13 mouse cellular contexts compared by ENCODE assay signal in genomic region chr8:115806139-115806538, GRCm38 (mm10).
A peak's percentile ranks its signal among the peaks of the same experiment; 100 is the strongest.
DNase-seq lines count a peak whose midpoint lies in the region; ATAC-seq lines count a peak whose summit lies in the region.
"Had no signal": no experiment of that assay in that cellular context is flagged by ENCODE, and none has a peak within 500 bp of the region (broad histone marks: within the 10 kb centered on the region; RNA-seq: fewer than 3 reads in every experiment).

No protein-coding gene starts in this region.

- ATAC-seq in forebrain, embryonic 13.5 days = no peak
- peak; percentile 81; the same call in 1 of the 2 replicates for ATAC-seq in lung, embryonic 15.5 days (ENCODE audit: borderline replicate concordance, extremely low read depth, low FRiP score, low TSS enrichment)
- ATAC-seq in kidney, embryonic 16.5 days (ENCODE audit: low FRiP score, low TSS enrichment) = no peak

- no peak overlapping the region for H3K4me3 ChIP-seq in forebrain, embryonic 13.5 days
- no peak overlapping the region for H3K4me3 ChIP-seq in forebrain, embryonic 10.5 days
- H3K4me3 ChIP-seq in lung, embryonic 15.5 days = no peak overlapping the region
- H3K4me3 ChIP-seq in kidney, embryonic 16.5 days (ENCODE audit: low read length) = no peak overlapping the region
- H3K4me3 ChIP-seq: embryonic facial prominence, embryonic 12.5 days; hindbrain, embryonic 13.5 days had no signal

- H3K27me3 ChIP-seq in forebrain, embryonic 13.5 days = no peaks in the 10 kb centered on the region
- no peaks in the 10 kb centered on the region for H3K27me3 ChIP-seq in forebrain, embryonic 10.5 days (ENCODE audit: poor library complexity, severe bottlenecking)
- H3K27me3 ChIP-seq in lung, embryonic 15.5 days = no peaks in the 10 kb centered on the region
- no peaks in the 10 kb centered on the region for H3K27me3 ChIP-seq in kidney, embryonic 16.5 days (ENCODE audit: insufficient read depth, low read length)
- H3K27me3 ChIP-seq: embryonic facial prominence, embryonic 12.5 days; hindbrain, embryonic 13.5 days had no signal

- WGBS in forebrain, embryonic 13.5 days = 41% methylated on average over 6 of the region's 6 CpGs
- WGBS in forebrain, embryonic 10.5 days = 70% methylated on average over 6 of the region's 6 CpGs
- 21% methylated on average over 6 of the region's 6 CpGs for WGBS in lung, embryonic 15.5 days
- 50% methylated on average over 6 of the region's 6 CpGs for WGBS in kidney, embryonic 16.5 days

- H3K9me3 ChIP-seq in forebrain, embryonic 13.5 days (replicated peaks) = no peaks in the 10 kb centered on the region
- H3K9me3 ChIP-seq in forebrain, embryonic 10.5 days = no peaks in the 10 kb centered on the region
- no peaks in the 10 kb centered on the region for H3K9me3 ChIP-seq in lung, embryonic 15.5 days
- no peaks in the 10 kb centered on the region for H3K9me3 ChIP-seq in kidney, embryonic 16.5 days (ENCODE audit: low read length)
- H3K9me3 ChIP-seq: embryonic facial prominence, embryonic 12.5 days; hindbrain, embryonic 13.5 days had no signal

- peaks cover 9% of the 10 kb centered on the region for H3K4me1 ChIP-seq in forebrain, embryonic 13.5 days
- peaks cover 8% of the 10 kb centered on the region for H3K4me1 ChIP-seq in forebrain, embryonic 10.5 days
- H3K4me1 ChIP-seq in lung, embryonic 15.5 days = peaks cover 12% of the 10 kb centered on the region
- H3K4me1 ChIP-seq in kidney, embryonic 16.5 days (ENCODE audit: insufficient read depth, low read length) = no peaks in the 10 kb centered on the region
- H3K4me1 ChIP-seq: hindbrain, embryonic 13.5 days had no signal

- peak overlapping the region; percentile 40; the same call in 1 of the 2 replicates for H3K27ac ChIP-seq in forebrain, embryonic 13.5 days
- no peak overlapping the region for H3K27ac ChIP-seq in forebrain, embryonic 10.5 days
- no peak overlapping the region for H3K27ac ChIP-seq in lung, embryonic 15.5 days
- no peak overlapping the region for H3K27ac ChIP-seq in kidney, embryonic 16.5 days (ENCODE audit: low read length)
- H3K27ac ChIP-seq: embryonic facial prominence, embryonic 12.5 days; hindbrain, embryonic 13.5 days had no signal

- H3K36me3 ChIP-seq in forebrain, embryonic 13.5 days (ENCODE audit: poor library complexity, severe bottlenecking) = no peaks in the 10 kb centered on the region
- no peaks in the 10 kb centered on the region for H3K36me3 ChIP-seq in forebrain, embryonic 10.5 days (replicated peaks)
- H3K36me3 ChIP-seq in lung, embryonic 15.5 days = no peaks in the 10 kb centered on the region
- H3K36me3 ChIP-seq in kidney, embryonic 16.5 days (ENCODE audit: insufficient read depth, low read length) = no peaks in the 10 kb centered on the region
- H3K36me3 ChIP-seq: embryonic facial prominence, embryonic 12.5 days; hindbrain, embryonic 13.5 days had no signal

- DNase-seq in forebrain, embryonic 10.5 days (ENCODE audit: extremely low spot score, low spot score) = no peak
- peak; percentile 45 for DNase-seq in 3T3-L1 (ENCODE audit: low read depth, low spot score)
- peak; percentile 24 for DNase-seq in cerebellum, adult 9-11 months
- DNase-seq in gastrocnemius, postnatal 25 days = no peak
- DNase-seq in natural killer cell, adult 2 months (ENCODE audit: low spot score in 2 of 2) = no peak
- DNase-seq: kidney, adult 11 months; kidney, postnatal 36 days; liver had no signal

- H3K9ac ChIP-seq in forebrain, embryonic 13.5 days = no peak overlapping the region
- H3K9ac ChIP-seq in lung, embryonic 15.5 days = no peak overlapping the region
- no peak overlapping the region for H3K9ac ChIP-seq in kidney, embryonic 16.5 days (replicated peaks; ENCODE audit: low read length)
- H3K9ac ChIP-seq: embryonic facial prominence, embryonic 12.5 days; hindbrain, embryonic 13.5 days had no signal

- H3K4me2 ChIP-seq in forebrain, embryonic 13.5 days = no peak overlapping the region
- no peak overlapping the region for H3K4me2 ChIP-seq in lung, embryonic 15.5 days
- H3K4me2 ChIP-seq in kidney, embryonic 16.5 days (replicated peaks; ENCODE audit: low read depth, low read length) = no peak overlapping the region
- H3K4me2 ChIP-seq: hindbrain, embryonic 13.5 days had no signal

Comparison
In these comparisons a context has a peak if more than half of its experiments do, and no peak if none do; other contexts are left out.
1. DNase-seq: peak in 3T3-L1 (single experiment) and cerebellum, adult 9-11 months (single experiment); none in forebrain, embryonic 10.5 days (single experiment), gastrocnemius, postnatal 25 days (single experiment) and natural killer cell, adult 2 months (0 of 2).